Mouse (Mus musculus): ENCODE results near the gene Clcnka. TPM values are rescaled to one million over a fixed set of nuclear protein-coding genes. Genes with fewer than 3 reads are reported as not detected.

The Clcnka gene
- total RNA-seq, 1 experiment from 2014 or later = not detected

- peak; percentile 61 for DNase-seq
Observed at GRCm38 (mm10) chr4:141421423-141421822, 22.9 kb upstream of the Clcnka start.

- no peak for DNase-seq
Observed at GRCm38 (mm10) chr4:141420886-141421285, 22.4 kb upstream of the Clcnka start.

GRCm38 (mm10) chr4:141420192-141420829, 21.8 kb upstream of the Clcnka start, which contains the start of gene Hspb7:
Hspb7 (plus strand) TSS chr4:141420779.
- DNase-seq = no peak

- peak; percentile 77 for DNase-seq
Observed at GRCm38 (mm10) chr4:141419398-141420191, 21.1 kb upstream of the Clcnka start.

- DNase-seq = no peak
Observed at GRCm38 (mm10) chr4:141415924-141416323, 17.4 kb upstream of the Clcnka start, which contains the start of gene Clcnkb. Clcnkb (minus strand) TSS chr4:141416014.

GRCm38 (mm10) chr4:141411430-141411992, 13.0 kb upstream of the Clcnka start:
- DNase-seq = no peak

GRCm38 (mm10) chr4:141408577-141408976, 10.1 kb upstream of the Clcnka start:
- no peak for DNase-seq

- peak; percentile 80 for DNase-seq
Observed at GRCm38 (mm10) chr4:141406516-141407299, 8.2 kb upstream of the Clcnka start.

- no peak for DNase-seq
Observed at GRCm38 (mm10) chr4:141405314-141405622, 6.7 kb upstream of the Clcnka start.

GRCm38 (mm10) chr4:141404518-141405313, 6.2 kb upstream of the Clcnka start:
- DNase-seq = peak; percentile 90

GRCm38 (mm10) chr4:141400171-141400570, 1.6 kb upstream of the Clcnka start:
- no peak for DNase-seq

GRCm38 (mm10) chr4:141397861-141398260, 663 bp downstream of the Clcnka start:
- no peak for DNase-seq

- DNase-seq = no peak
Observed at GRCm38 (mm10) chr4:141394751-141395150, 3.8 kb downstream of the Clcnka start.

- DNase-seq = no peak
Observed at GRCm38 (mm10) chr4:141391293-141391692, 7.2 kb downstream of the Clcnka start.

- DNase-seq = no peak
Observed at GRCm38 (mm10) chr4:141389366-141390150, 9.0 kb downstream of the Clcnka start.

- no peak for DNase-seq
Observed at GRCm38 (mm10) chr4:141387933-141388332, 10.6 kb downstream of the Clcnka start.

- DNase-seq = peak; percentile 85
Observed at GRCm38 (mm10) chr4:141387093-141387784, 11.3 kb downstream of the Clcnka start.

GRCm38 (mm10) chr4:141386150-141386549, 12.4 kb downstream of the Clcnka start:
- DNase-seq = no peak

GRCm38 (mm10) chr4:141385275-141385674, 13.2 kb downstream of the Clcnka start:
- peak; percentile 74 for DNase-seq

- DNase-seq = no peak
Observed at GRCm38 (mm10) chr4:141382406-141382805, 16.1 kb downstream of the Clcnka start.

Data from adrenal gland, postnatal 14 days (tissue).